In genomic region chr11:79086787-79087186, GRCm38 (mm10) we compare ENCODE assay signal across 28 mouse cellular contexts. TPM values are rescaled to one million over a fixed set of nuclear protein-coding genes. Genes with fewer than 3 reads are reported as not detected.
DNase-seq lines count a peak whose midpoint lies in the region; ATAC-seq and TF ChIP-seq lines count a peak whose summit lies in the region.
"Had no signal": no experiment of that assay in that cellular context is flagged by ENCODE, and none has a peak within 500 bp of the region (broad histone marks: within the 10 kb centered on the region; RNA-seq: fewer than 3 reads in every experiment).

No protein-coding gene starts in this region.

- no peak for TF ChIP-seq CTCF in hindbrain, postnatal 0 days (IDR thresholded peaks at IDR 0.05; ENCODE audit: low read depth)
- TF ChIP-seq CTCF in liver, postnatal 0 days (IDR thresholded peaks at IDR 0.05; ENCODE audit: low read depth), result no peak

- no peak overlapping the region for H3K27ac ChIP-seq in hindbrain, embryonic 15.5 days (replicated peaks)
- H3K27ac ChIP-seq in hindbrain, postnatal 0 days, result no peak overlapping the region
- peak overlapping the region; percentile 76 for H3K27ac ChIP-seq in liver, postnatal 0 days (ENCODE audit: low read depth)
- no peak overlapping the region for H3K27ac ChIP-seq in liver, embryonic 11.5 days (ENCODE audit: low read depth, low read length)
- H3K27ac ChIP-seq: forebrain, embryonic 12.5 days; heart, embryonic 15.5 days; hindbrain, embryonic 13.5 days; left cerebral cortex, adult 2 months; lung, embryonic 15.5 days had no signal

- no peak overlapping the region for H3K4me3 ChIP-seq in hindbrain, embryonic 15.5 days
- H3K4me3 ChIP-seq in hindbrain, postnatal 0 days (ENCODE audit: low read length), result no peak overlapping the region
- H3K4me3 ChIP-seq in liver, postnatal 0 days (ENCODE audit: low read depth, low read length), result no peak overlapping the region
- H3K4me3 ChIP-seq in liver, embryonic 11.5 days (ENCODE audit: low read depth, low read length), result no peak overlapping the region
- H3K4me3 ChIP-seq: forebrain, embryonic 12.5 days; heart, embryonic 15.5 days; hindbrain, embryonic 13.5 days; left cerebral cortex, adult 2 months; lung, embryonic 15.5 days had no signal

- DNase-seq in hindbrain, postnatal 0 days (ENCODE audit: low spot score), result no peak
- peak; percentile 56 for DNase-seq in liver, postnatal 0 days
- no peak for DNase-seq in liver, embryonic 11.5 days (ENCODE audit: low spot score)
- no peak for DNase-seq in heart, adult 8-10 months (ENCODE audit: low spot score)
- DNase-seq in frontal cortex, postnatal 14 days (ENCODE audit: low spot score in 2 of 2), result no peak
- DNase-seq: adrenal gland, postnatal 36 days; B cell, adult 2 months; cerebellum, adult 11-12 months; cerebellum, postnatal 10 days; gastrocnemius, postnatal 14 days; heart, adult 18-20 months; heart, postnatal 36 days; kidney, postnatal 4 days; layer of hippocampus, adult 9-11 months; lung, postnatal 36 days; right cerebral cortex, postnatal 14 days; spleen, adult 18-20 months had no signal

- no peak for TF ChIP-seq EP300 in liver, postnatal 0 days (IDR thresholded peaks at IDR 0.05; ENCODE audit: low read depth)

- H3K9me3 ChIP-seq in hindbrain, embryonic 15.5 days, result no peaks in the 10 kb centered on the region
- H3K9me3 ChIP-seq in hindbrain, postnatal 0 days (ENCODE audit: low read length), result no peaks in the 10 kb centered on the region
- no peaks in the 10 kb centered on the region for H3K9me3 ChIP-seq in liver, postnatal 0 days (ENCODE audit: low read length)
- H3K9me3 ChIP-seq in liver, embryonic 11.5 days (ENCODE audit: control insufficient read depth, low read length), result no peaks in the 10 kb centered on the region
- H3K9me3 ChIP-seq: forebrain, embryonic 12.5 days; G1E; heart, embryonic 15.5 days; hindbrain, embryonic 13.5 days; lung, embryonic 15.5 days had no signal

- no peaks in the 10 kb centered on the region for H3K27me3 ChIP-seq in hindbrain, embryonic 15.5 days
- H3K27me3 ChIP-seq in hindbrain, postnatal 0 days (ENCODE audit: insufficient read depth, low read length), result no peaks in the 10 kb centered on the region
- H3K27me3 ChIP-seq in liver, postnatal 0 days (ENCODE audit: insufficient read depth, low read length), result no peaks in the 10 kb centered on the region
- H3K27me3 ChIP-seq in liver, embryonic 11.5 days (replicated peaks; ENCODE audit: control insufficient read depth, insufficient read depth, low read length), result no peaks in the 10 kb centered on the region; the same call in 1 of the 2 replicates
- H3K27me3 ChIP-seq: CH12.LX; forebrain, embryonic 12.5 days; heart, embryonic 15.5 days; hindbrain, embryonic 13.5 days; lung, embryonic 15.5 days; Patski had no signal

- WGBS in hindbrain, embryonic 15.5 days, result 87% methylated on average over 12 of the region's 12 CpGs
- WGBS in hindbrain, postnatal 0 days, result 88% methylated on average over 12 of the region's 12 CpGs
- 64% methylated on average over 12 of the region's 12 CpGs for WGBS in liver, postnatal 0 days (ENCODE audit: insufficient replicate concordance)
- 88% methylated on average over 12 of the region's 12 CpGs for WGBS in liver, embryonic 11.5 days

- ATAC-seq in hindbrain, embryonic 15.5 days (ENCODE audit: low FRiP score, low read depth), result peak; percentile 38; the same call in 1 of the 2 replicates
- no peak for ATAC-seq in hindbrain, postnatal 0 days
- ATAC-seq in liver, postnatal 0 days, result peak; percentile 75
- ATAC-seq in liver, embryonic 11.5 days (replicated peaks; ENCODE audit: low FRiP score), result no peak
- ATAC-seq in megakaryocyte, adult 5-6 weeks (ENCODE audit: poor library complexity, severe bottlenecking), result peak; percentile 78
- ATAC-seq: Patski had no signal

- no peak overlapping the region for H3K4me2 ChIP-seq in hindbrain, embryonic 15.5 days
- H3K4me2 ChIP-seq in hindbrain, postnatal 0 days (ENCODE audit: low read depth, low read length), result no peak overlapping the region
- peak overlapping the region; percentile 47; the same call in 1 of the 2 replicates for H3K4me2 ChIP-seq in liver, postnatal 0 days (ENCODE audit: low read depth, low read length)
- no peak overlapping the region for H3K4me2 ChIP-seq in liver, embryonic 11.5 days
- H3K4me2 ChIP-seq: forebrain, embryonic 12.5 days; heart, embryonic 15.5 days; hindbrain, embryonic 13.5 days; lung, embryonic 15.5 days; midbrain, embryonic 11.5 days had no signal

- H3K4me1 ChIP-seq in hindbrain, embryonic 15.5 days (replicated peaks), result peaks cover 6% of the 10 kb centered on the region
- no peaks in the 10 kb centered on the region for H3K4me1 ChIP-seq in hindbrain, postnatal 0 days (ENCODE audit: insufficient read depth, low read length)
- peaks cover 40% of the 10 kb centered on the region for H3K4me1 ChIP-seq in liver, postnatal 0 days (ENCODE audit: insufficient read depth)
- peaks cover 25% of the 10 kb centered on the region for H3K4me1 ChIP-seq in liver, embryonic 11.5 days (replicated peaks; ENCODE audit: control insufficient read depth, insufficient read depth, low read length)

- H3K36me3 ChIP-seq in hindbrain, embryonic 15.5 days, result no peaks in the 10 kb centered on the region
- no peaks in the 10 kb centered on the region for H3K36me3 ChIP-seq in hindbrain, postnatal 0 days (ENCODE audit: insufficient read depth, low read length)
- no peaks in the 10 kb centered on the region for H3K36me3 ChIP-seq in liver, postnatal 0 days (replicated peaks; ENCODE audit: insufficient read depth, low read length)
- H3K36me3 ChIP-seq in liver, embryonic 11.5 days (ENCODE audit: control insufficient read depth, insufficient read depth, low read length), result no peaks in the 10 kb centered on the region
- H3K36me3 ChIP-seq: forebrain, embryonic 12.5 days; G1E; heart, embryonic 15.5 days; hindbrain, embryonic 13.5 days; lung, embryonic 15.5 days had no signal

- H3K9ac ChIP-seq in hindbrain, embryonic 15.5 days, result no peak overlapping the region
- H3K9ac ChIP-seq in hindbrain, postnatal 0 days (replicated peaks; ENCODE audit: low read length), result no peak overlapping the region
- H3K9ac ChIP-seq in liver, postnatal 0 days (replicated peaks), result no peak overlapping the region
- H3K9ac ChIP-seq in liver, embryonic 11.5 days (ENCODE audit: low read depth, low read length), result no peak overlapping the region
- H3K9ac ChIP-seq: forebrain, embryonic 12.5 days; heart, embryonic 15.5 days; hindbrain, embryonic 13.5 days; lung, embryonic 15.5 days had no signal

RNA-seq across cellular contexts. Expression of gene Ksr1, which starts 59.4 kb away (rescaled TPM):
- 5.0 and 5.6 TPM in 2 replicates for polyA plus RNA-seq in hindbrain, embryonic 15.5 days (2015; fragmentation: Nextera tagmentation; extraction: Ambion mirVana)
- 48.0 and 51.3 TPM in 2 replicates for total RNA-seq in hindbrain, postnatal 0 days (2014; rRNA removed)
- polyA plus RNA-seq in hindbrain, postnatal 0 days (2015; fragmentation: Nextera tagmentation; extraction: Ambion mirVana), result 1.9 and 2.5 TPM in 2 replicates
- 0.81 and 1.0 TPM in 2 replicates for polyA plus RNA-seq in liver, postnatal 0 days (2015; fragmentation: Nextera tagmentation; extraction: Ambion mirVana)
- polyA plus RNA-seq in liver, embryonic 11.5 days (2014; fragmentation: Nextera tagmentation; extraction: Ambion mirVana), result 4.1 and 5.0 TPM in 2 replicates
- 6.4 and 6.8 TPM in 2 replicates for total RNA-seq in megakaryocyte, adult 5-6 weeks (2015)
- total RNA-seq in megakaryocyte, adult 5-6 weeks (2017), result 5.2 and 10.8 TPM in 2 replicates
- 1 to 10 TPM; 5.9 to 8.2 (median 6.5) TPM for total RNA-seq in heart, adult 8-10 months (2022)

Comparison
In these comparisons a context has a peak if more than half of its experiments do, and no peak if none do; other contexts are left out.
1. ATAC-seq: peak in hindbrain, embryonic 15.5 days (single experiment), liver, postnatal 0 days (single experiment) and megakaryocyte, adult 5-6 weeks (single experiment); none in hindbrain, postnatal 0 days (single experiment) and liver, embryonic 11.5 days (single experiment).